Mouse (Mus musculus): ENCODE measurements around the gene Trpm3.

- TF ChIP-seq CTCF (IDR thresholded peaks at IDR 0.05; ENCODE audit: borderline replicate concordance, insufficient read depth, low read depth, low read length): no peak
- TF ChIP-seq POLR2A (IDR thresholded peaks at IDR 0.05; ENCODE audit: borderline replicate concordance, insufficient read depth, low read length): no peak
Measured at GRCm38 (mm10) chr19:22104848-22105484, 33.9 kb upstream of the Trpm3 start.

Data from cerebellum, adult 2 months (tissue).